Mouse (Mus musculus) spleen, postnatal 14 days (tissue): ENCODE measurements around the gene Epas1.

Experiments
- DNase-seq, 2 experiments: peaks; one replicate each; pipeline ENCODE4 v3.0.0; 2021 to 2022; ENCODE audit warnings: low spot score in 2 of 2

Gene Epas1

DNA sequence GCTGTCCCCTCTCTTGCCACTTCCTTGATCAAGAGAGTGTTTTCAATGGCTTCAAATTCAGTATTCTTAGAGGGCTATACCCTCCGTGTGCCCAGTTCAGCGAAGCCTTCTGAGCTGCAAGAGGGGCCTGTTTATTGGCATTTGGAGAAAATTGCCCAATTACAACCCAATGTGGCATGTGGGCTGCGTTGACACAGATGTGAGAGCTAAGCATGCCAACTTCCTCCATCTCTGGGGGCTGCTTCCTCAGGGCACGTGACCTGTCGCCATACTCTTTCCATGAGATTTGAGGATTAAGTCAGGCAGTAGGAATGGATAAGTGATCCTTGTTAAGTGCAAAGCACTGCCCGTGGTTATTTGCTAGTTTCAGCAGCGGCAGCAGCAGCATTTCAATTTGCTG lies 34.3 kb downstream of the Epas1 start:
- no peak for DNase-seq

DNA sequence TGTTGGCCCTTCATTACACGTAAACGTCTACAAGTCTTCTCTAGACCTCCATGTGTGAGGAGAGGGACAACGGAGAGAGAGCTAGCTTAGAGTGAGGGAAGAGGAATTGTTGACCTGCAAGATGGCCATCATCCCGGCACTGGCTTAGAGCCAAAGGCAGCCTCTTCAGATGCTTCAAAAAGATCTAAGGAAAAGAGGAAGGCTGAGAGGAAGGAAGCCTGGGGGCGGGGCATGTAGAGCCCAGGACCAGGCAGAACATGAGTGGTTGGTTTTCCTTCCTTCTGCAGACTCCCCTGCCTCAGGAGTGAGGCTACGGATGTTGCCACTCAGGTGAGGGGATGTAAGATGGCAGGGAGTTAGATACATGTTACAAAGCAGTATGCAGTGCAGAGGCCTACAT lies 34.8 kb downstream of the Epas1 start:
- no peak for DNase-seq

DNA sequence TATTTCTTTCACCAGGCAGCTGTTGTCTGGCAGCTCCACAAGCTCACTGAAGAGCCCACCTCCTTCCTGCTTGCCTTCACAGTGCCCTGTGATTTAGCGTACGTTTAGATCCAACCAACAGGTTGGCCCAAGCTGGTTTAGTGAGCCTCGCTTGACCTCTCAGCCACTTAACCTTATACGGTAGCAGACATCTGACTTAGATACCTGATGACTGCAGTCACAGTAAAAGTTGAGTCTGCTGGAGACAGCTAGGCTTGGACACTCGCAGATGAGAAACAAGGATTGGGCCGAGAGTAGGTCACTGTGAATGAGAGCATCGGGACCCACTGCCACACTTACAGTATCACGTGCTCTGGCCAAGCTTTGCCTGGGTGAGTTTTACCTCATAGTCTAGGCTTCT lies 38.4 kb downstream of the Epas1 start:
- no peak for DNase-seq

DNA sequence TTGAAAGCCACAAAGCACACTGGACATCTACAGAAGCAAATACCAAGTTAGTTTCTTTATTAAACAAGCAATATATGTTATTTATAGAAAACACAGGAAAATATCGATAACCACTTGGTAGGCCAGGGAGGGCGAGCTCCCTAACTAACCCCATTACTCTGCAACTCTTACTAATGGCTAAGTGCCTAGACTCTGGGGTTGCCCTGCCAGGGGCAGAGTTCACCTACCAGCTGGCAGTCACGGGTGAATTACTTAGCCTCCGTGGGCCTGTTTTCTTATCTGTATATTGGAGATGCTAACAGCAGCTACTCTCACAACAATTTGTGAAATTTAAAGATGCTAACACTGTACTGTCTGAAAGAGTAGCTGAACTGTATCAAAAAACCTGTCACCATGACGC lies 42.3 kb downstream of the Epas1 start:
- no peak for DNase-seq

DNA sequence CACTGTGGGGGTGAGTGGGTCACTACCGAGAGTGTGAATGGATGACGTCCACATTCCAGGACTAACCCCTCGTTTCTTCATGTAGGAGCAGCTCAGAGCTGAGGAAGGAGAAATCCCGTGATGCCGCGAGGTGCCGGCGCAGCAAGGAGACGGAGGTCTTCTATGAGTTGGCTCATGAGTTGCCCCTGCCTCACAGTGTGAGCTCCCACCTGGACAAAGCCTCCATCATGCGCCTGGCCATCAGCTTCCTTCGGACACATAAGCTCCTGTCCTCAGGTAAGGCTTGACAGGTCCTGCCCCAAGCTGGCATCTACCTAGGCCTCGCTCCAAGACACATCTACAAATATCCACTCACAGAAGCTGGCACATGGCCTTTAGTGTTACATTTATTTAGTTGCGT lies 43.5 kb downstream of the Epas1 start:
- DNase-seq = no peak

DNA sequence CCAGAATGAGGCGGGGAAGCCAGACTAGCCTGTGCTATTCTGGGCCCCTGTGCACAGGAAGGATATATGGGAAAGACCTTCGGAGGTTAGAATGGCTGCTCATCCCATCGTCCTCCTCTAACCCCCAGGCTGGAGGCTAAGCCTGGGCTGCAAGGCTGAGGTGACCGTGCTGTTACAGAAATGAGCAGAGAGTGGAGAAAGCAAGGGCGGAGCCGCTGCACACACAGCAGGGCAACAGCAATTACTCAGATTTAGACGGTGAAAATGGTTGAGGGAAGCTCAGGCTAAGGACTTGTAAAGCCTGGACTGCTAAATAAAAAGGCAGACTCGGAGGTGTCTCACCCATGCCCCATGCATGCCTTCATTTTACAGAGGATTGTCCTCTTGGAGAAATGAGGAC lies 45.0 kb downstream of the Epas1 start:
- DNase-seq = no peak

DNA sequence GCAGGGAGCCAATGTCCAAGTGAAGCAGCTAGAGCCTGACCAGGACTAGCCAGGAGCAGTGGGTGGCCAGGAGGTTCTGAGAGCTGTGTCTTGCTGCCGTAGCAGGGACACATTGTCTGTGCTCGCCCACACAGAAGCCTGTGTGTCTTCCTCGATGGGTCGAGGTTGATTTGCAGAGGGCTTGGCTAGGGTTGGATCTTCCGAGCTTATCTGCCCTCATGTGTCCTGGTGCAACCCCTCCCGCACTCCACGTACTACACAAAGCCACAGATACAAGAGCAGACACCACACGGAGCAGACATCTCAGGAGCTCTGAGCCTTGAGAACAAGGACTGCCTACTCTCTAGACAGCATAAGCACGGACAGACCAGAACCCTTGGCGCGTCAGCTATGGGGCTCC lies 45.5 kb downstream of the Epas1 start:
- DNase-seq = no peak

DNA sequence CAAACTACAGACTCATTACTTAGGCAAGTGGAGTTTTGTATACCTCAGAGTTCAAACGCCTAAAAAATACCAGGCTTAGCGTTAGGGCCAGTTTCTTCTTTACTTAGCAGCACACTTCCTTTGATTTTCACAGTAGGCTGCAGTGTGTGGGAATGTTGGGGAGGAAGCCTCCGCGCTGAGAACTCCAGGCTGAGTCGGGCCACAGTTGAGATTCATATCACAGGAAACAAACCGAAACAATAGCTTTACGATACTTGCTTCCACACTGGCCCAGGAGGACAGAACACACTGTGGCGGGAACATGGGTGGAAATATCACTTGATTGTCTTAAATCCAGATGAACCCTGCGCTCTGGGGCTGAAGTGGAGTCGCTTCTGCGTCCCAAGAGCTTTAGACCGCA lies 47.0 kb downstream of the Epas1 start:
- DNase-seq = no peak

DNA sequence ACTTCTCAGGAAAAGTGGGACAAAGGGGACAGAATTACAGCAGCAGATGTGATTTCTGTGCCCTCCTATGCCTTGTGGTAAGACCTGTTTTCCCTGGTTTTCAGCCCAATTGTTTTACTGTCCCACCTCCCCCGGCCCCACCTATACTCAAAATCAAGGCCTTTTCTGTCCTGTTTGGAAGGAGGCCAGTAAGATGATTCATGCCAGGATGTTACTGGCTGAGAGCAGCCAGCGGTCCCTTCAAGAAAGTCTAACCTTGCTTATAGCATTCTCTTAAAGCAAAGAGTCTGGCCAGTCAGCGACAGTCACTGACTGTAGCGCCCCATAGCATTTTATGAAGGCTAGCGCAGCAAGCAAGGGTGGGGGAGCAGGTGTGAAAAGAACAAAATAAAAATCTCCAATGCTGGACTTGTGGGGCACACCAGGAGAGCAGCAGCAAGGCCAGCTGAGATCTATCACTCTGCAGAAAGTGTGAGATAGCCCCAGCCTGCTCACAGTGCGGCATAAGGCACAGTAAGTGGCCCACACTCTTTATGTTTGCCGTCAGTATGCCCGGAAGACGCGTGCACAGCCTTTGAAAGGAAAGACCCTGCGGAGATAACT lies 47.8 kb downstream of the Epas1 start:
- no peak for DNase-seq

DNA sequence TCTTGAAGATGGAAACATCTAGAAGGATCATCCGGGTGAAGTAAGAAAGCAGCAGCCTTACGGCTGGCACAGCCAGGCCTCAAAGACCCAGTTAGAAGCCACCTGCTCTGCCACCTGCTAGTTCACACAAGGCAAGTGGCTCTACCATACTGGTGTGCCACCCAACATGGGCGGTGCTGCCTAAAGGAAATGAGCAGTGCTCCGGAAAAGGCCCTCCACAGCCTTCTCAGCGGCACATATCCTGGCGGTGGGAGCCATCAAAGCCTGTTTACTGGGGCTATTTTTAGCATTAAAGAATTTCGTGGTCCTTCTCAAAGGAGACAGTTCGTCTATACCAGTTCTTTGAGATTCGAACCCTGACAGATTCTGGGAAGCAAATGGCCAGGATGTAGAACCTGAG lies 48.4 kb downstream of the Epas1 start:
- no peak for DNase-seq

DNA sequence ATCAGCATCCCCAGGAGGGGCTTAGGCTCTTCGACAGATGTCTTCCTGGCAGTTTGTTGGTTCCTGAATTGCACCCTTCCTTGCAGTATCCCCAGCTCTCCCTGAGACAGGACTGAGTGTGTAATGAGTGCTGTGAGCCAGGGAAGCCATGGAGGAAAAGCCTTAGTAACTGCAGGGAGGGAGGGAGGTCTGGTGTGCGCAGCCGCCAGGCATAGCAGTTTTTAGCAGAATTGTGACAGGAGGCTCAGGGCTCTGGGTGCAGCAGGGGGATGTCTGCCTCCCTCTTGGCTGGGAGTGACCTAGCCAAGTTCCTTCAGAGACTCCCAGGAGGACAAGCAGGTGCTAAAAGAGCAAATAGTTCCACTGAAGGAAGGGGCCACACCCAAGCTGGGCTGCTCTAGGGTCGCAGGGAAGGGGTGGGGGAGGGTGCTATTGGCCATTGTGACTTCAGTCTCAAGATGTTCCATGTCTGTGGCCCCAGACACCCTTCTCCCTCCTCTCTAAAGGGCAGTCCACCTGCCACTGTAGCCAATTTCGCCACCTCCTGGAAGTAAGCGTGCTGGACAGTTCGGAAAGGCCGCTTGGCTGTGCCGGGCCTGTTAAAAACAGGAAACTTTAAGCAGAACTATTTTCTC lies 49.0 kb downstream of the Epas1 start:
- no peak for DNase-seq

DNA sequence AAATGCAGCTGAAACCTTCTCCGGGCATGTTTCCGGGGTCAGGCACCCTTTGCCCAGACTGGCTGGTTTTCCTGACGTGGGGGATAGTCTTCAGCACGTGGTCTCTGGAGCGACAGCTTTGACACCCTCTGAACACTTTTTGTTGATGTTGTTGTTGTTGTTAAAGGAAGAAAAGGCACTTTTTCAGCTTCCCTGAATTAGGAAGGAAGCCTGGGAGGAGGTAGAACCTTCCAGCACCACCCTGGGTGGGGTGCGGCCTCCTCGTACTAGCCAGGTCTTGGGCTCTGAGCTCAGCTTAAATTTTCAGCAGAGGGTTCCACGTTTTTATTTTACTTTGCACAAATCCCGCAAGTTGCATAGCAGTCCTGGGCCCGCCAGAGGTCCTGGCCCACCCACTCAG lies 49.6 kb downstream of the Epas1 start:
- DNase-seq = no peak

DNA sequence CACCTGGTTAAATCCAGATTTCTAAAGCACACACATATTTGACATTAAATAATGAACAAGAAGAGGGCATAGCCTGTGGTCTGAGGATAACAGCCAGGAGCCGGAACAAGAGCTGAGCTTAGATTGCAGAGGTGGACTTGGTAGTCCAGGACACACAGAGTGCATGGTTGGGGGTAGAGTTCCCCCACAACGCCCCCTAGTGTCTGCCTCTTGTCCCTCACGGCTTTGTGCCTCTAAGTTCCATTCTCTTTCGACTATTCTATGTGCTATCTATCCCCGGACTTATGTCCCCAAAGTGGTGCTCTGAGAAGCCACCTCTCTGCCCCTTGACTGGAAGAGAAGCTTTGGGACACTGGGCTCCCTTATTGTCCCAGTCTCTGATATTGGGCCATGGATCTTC lies 50.2 kb downstream of the Epas1 start:
- no peak for DNase-seq

DNA sequence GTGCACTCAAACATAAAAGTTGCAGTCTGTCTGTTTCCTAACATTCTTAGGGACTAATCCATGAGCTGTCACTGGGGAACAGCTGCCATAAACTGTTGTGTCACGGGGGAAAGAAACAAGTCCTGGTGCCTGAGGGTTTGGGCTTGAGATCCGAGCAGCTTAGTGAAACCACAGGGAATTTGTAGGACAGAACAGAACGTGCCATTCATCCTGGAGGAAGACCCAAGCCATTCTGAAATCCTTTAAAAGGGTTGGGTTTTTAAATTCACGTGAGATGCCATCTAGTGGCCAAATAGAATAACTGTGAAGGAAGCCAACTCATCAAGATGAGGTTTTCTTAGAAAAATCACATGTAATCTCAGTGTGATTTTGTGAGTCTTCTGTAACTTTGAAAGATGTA lies 58.5 kb downstream of the Epas1 start:
- DNase-seq = no peak

DNA sequence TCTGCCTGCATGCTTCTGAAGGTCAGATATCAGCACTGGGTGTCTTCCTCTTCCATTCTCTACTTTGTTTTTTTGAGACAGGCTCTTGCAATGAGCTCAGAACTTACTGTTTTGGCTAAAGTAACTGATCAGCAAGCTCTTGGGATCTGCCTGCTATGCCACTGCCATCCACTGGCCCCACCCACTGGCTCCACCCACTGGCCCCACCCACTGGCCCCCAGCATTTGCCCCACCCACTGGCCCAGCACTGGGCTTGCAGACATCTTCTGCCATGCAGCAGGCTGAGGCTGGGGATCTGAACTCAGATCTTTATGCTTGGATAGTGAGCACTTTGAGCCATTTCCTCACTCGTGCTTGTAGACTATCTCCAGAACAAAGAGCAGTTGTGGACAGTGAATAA lies 60.8 kb downstream of the Epas1 start:
- no peak for DNase-seq

DNA sequence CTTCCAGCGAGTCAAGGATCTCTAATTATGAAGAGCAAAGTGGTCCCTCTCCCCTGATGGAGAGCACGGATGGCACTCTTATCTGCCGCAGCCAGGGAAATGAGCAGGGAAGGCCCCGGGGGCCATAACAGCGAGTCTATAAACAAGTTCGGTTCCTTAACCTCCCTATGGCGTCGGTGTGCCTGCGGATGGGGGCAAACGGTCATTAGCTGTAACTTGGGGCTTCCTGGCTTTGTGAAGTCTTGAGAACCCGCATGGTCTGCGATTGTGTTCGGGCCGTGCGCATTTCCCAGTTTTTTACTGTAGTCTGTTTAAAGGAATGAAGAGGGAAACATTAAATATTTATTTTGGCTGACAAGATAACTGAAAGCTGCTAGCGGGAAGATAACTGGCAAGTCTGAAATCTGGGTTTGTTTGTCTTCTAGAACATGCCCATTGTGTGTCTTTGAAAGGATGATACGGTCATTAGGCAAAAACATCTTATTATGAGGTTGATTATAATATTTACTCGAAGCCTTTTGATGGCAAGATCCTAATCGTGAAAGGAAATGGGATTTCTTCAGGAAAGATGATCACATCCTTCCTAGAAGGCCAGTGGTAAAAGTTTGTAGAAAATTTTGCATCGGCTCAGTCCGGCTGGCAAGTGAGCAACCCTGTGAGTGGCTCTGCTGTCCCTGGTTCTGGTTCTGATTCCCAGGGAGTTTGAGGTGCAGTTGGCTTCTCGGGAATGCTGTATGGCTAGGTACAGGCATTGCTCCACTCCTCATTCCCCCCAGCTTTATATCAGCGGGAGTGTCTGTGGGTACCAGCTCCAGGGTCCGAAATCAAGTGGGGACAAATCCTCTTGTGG lies 61.7 kb downstream of the Epas1 start:
- DNase-seq = no peak

DNA sequence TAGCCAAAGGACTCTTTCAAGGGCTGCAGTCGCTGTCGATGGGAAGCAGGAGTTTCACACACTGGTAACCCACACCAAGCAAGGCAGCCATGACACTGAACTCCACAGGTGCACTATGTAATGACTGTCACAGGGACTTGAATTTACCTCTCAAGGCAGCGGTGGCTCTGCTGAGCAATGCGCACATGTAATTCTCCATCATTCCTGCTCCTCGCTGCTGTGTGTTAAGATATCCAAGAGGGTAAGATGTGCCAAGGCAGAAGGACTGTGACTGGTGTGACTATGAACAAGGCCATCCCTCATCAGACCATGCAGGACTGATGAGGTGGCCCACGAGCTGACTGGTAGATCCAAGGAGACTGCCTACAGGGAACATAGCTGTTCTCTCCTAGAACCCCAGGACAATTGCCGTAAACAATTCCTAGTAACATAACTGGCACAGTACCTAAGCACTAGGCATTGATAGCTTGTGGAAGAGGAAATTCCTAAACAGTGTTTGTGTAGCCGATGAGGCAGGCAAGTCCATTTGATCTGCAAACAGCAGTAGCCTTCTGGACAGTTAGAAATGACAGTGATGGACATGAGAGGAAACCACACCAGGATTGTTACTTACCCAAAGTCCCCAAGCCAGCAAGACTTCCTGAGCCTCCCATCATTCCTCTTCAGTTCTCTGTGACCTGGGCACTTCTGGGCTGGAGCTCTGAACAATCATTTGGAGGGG lies 68.7 kb downstream of the Epas1 start:
- no peak for DNase-seq

DNA sequence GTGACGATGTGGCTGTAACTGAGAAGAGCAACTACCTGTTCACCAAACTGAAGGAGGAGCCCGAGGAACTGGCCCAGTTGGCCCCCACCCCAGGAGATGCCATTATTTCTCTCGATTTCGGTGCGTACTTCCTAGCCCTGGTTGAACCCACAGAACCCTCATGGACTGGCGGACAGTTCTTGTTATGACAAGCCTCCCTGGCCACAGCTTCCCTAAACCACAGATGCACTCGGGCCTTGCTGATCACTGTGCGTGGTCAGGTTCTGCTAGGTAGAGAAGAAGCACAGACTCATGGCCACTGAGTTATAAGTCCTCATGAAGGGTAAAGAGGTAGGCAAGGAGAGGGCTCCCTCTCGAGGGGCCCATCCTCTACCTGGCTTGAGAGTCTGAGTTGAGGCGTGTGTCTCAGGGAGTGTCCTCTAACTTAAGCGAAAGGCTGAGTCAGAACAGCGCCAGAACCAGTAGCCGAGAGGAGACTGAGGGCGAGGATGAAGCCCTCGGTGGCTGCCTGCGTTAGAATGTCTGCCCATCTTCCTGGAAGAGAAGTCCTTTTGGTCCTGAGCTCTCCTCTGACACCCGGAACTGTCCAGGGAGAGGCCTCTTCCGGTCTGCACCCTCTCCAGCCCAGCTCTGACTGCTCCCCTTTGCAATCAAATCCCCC lies 71.1 kb downstream of the Epas1 start:
- no peak for DNase-seq

DNA sequence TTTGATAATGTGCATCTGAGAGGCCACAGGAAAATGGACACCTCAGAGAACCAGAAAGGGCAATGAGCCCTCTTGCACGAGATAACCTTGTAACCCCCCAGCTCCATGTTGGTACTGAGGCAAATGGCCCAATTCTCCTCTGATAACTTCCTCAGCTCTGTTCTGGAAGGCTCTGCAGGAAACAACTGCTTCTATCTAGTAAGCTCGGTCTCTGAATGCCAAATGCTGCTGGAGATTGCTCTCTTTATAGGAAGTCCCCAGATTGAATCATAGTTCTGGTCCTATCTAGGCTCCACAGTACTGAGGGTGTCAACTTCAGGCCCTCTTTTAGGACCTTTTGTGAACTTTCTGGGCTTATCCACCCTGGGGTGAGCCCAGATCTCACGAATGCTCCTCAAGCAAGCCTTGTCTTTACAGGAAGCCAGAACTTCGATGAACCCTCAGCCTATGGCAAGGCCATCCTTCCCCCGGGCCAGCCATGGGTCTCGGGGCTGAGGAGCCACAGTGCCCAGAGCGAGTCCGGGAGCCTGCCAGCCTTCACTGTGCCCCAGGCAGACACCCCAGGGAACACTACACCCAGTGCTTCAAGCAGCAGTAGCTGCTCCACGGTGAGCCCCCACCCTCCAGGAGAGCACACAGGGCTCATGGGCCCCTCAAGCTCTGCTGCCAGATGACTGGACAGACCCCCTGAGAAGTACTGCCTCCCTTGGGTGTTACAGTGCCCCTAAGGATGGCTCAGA lies 71.8 kb downstream of the Epas1 start:
- DNase-seq = no peak

DNA sequence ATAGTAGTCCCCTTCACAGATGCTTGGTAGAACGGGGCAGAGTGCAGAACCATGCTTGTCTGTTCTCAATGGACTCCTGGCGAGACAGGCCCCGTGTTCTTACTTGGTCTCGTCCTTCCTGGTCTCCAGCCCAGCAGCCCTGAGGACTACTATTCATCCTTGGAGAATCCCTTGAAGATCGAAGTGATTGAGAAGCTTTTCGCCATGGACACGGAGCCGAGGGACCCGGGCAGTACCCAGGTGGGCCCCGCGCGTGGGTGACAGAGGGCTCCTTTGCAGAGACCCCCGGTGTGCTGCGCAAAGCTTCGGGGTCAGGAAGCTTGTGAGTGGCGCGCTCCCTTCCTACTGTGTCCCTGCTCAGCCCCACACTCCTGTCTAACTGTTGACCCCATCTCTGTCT lies 72.9 kb downstream of the Epas1 start:
- no peak for DNase-seq
